Mouse (Mus musculus) ES-E14 (cell line): Measurements from ENCODE around the gene Dchs1. TPM values are rescaled to one million over a fixed set of nuclear protein-coding genes. Genes with fewer than 3 reads are reported as not detected.

ENCODE experiments used
- DNase-seq: peaks from one replicate; pipeline ENCODE4 v3.0.0-alpha.2; 2013; ENCODE audit warnings: low read depth, low spot score
- H3K27ac ChIP-seq: 2 replicates; pipeline ENCODE4 v1.5.1; 2012; ENCODE audit warnings: low read depth, mild to moderate bottlenecking, low read length, moderate library complexity, mixed read lengths; ENCODE audit not compliant: poor library complexity, insufficient read depth, severe bottlenecking
- H3K36me3 ChIP-seq: 2 replicates; pipeline ENCODE4 v1.6.1; 2012; ENCODE audit warnings: mild to moderate bottlenecking, low read length, moderate library complexity, mixed read lengths; ENCODE audit not compliant: control insufficient read depth, poor library complexity, insufficient read depth, severe bottlenecking
- H3K4me1 ChIP-seq, 2 experiments: fragments of 150-350 bp in 1 of 2; sonication (generic) in 1 of 2; 2 replicates each; pipeline ENCODE4 v1.6.1; 2012; ENCODE audit warnings: low read length in 2 of 2, mild to moderate bottlenecking in 1 of 2, mixed read lengths in 1 of 2; ENCODE audit not compliant: control insufficient read depth in 2 of 2, insufficient read depth in 2 of 2, poor library complexity in 1 of 2
- H3K4me3 ChIP-seq, 2 experiments: fragments of 150-350 bp in 1 of 2; sonication (generic) in 1 of 2; 2 replicates each; pipeline ENCODE4 v1.5.1; 2012; ENCODE audit warnings: low read length in 2 of 2, low read depth in 1 of 2, mild to moderate bottlenecking in 1 of 2, mixed read lengths in 1 of 2; ENCODE audit not compliant: insufficient read depth in 1 of 2, poor library complexity in 1 of 2, severe bottlenecking in 1 of 2
- H3K9ac ChIP-seq: 2 replicates; pipeline ENCODE4 v1.6.1; 2012; ENCODE audit warnings: low read depth, mild to moderate bottlenecking, low read length, mixed read lengths; ENCODE audit not compliant: poor library complexity, insufficient read depth, severe bottlenecking
- H3K9me3 ChIP-seq: fragments of 150-350 bp; sonication (generic); 2 replicates; pipeline ENCODE4 v1.6.1; 2012; ENCODE audit warnings: low read depth, mild to moderate bottlenecking, low read length; ENCODE audit not compliant: control insufficient read depth, insufficient read depth
- CHD2 ChIP-seq: IDR thresholded peaks from 2 replicates; pipeline ENCODE4 v1.6.1; 2014; ENCODE audit warnings: mild to moderate bottlenecking, low read depth, low read length, inconsistent platforms
- HCFC1 ChIP-seq: IDR thresholded peaks from 2 replicates; pipeline ENCODE4 v1.6.1; 2012; ENCODE audit warnings: low read length, inconsistent platforms, borderline replicate concordance; ENCODE audit not compliant: insufficient read depth
- MAFK ChIP-seq: IDR thresholded peaks from 2 replicates; pipeline ENCODE4 v1.6.1; 2014; ENCODE audit warnings: mild to moderate bottlenecking, low read depth, low read length, inconsistent platforms; ENCODE audit not compliant: insufficient read depth
- ZC3H11A ChIP-seq: IDR thresholded peaks from 2 replicates; pipeline ENCODE4 v1.6.1; 2012; ENCODE audit warnings: low read depth, mild to moderate bottlenecking, inconsistent platforms, low read length, borderline replicate concordance
- ZNF384 ChIP-seq: IDR thresholded peaks from 2 replicates; pipeline ENCODE4 v1.6.1; 2012; ENCODE audit warnings: low read depth, low read length, inconsistent platforms
- in situ Hi-C, 2 experiments: fragments of 600-800 bp; cut with MboI; formaldehyde crosslinking; loops; one replicate each; pipeline ENCODE4 v1.15.1; 2025; ENCODE audit warnings: low sequenced_read_pairs in 2 of 2, inconsistent platforms in 1 of 2; ENCODE audit not compliant: unreplicated experiment in 2 of 2
- total RNA-seq: library from RNA; depleted of rRNA; stranded (reverse); fragments of 300-350 nt; gene quantifications from 2 replicates; pipeline ENCODE4 v1.2.3, GENCODE M21; 2012

Gene Dchs1
- total RNA-seq, 1 experiment = 3.3 TPM

DNA sequence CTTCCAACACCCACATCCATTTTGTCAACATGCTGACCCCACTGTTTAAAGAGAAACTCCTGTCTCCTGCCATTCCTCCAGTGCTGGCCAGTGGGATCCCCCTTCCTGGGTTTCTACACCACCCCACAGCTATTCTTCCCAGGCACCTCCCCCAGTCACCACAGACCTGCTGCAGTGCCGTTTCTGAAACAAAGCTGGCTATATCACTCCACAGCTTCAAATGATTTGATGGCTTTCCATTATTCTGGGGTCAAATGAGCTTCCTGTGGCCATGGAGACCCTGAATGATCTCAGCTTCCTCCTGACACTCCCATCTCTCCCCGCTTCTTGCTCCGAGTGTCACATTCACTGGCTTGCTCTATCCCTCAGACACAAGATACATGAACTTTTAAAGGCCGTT lies 2.9 kb downstream of the Dchs1 start:
- Histone ChIP-seq H3K4me1 (0 out of 4 replicates have a peak, but pooled peaks cover 1 to 2% of the 10 kb centered on the region in 2 experiments), H3K36me3 (no peaks in the 10 kb centered on the region), H3K27ac (no peak overlapping the region), H3K9ac (no peak overlapping the region), H3K4me3 (no peak overlapping the region), H3K9me3 (no peaks in the 10 kb centered on the region)
- in situ Hi-C loops = no loop called here
- no peak for DNase-seq
- TF ChIP-seq MAFK = no peak
- no peak for TF ChIP-seq HCFC1
- TF ChIP-seq CHD2 = no peak
- no peak for TF ChIP-seq ZNF384
- no peak for TF ChIP-seq ZC3H11A

DNA sequence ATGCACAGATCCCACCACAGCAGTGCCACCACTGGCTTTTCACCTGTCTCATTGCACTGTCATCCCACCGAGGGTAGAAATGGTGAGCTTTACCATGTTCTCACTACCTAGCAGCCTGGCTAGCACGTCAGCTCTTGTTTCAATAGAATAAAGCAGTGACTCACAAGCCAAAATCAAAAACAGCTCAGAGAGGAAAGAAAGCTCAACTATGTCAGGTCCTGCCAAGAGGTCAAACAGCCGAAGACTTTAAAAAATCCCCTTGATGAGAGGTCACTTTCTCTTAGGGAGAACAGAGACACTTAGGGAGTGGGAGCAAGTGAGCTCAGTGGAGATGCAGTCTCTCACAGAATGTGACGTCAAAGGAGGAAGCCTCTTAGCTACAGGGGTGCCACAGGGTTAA lies 3.6 kb downstream of the Dchs1 start:
- no peak overlapping the region for H3K4me3 ChIP-seq
- in situ Hi-C loops = no loop called here

DNA sequence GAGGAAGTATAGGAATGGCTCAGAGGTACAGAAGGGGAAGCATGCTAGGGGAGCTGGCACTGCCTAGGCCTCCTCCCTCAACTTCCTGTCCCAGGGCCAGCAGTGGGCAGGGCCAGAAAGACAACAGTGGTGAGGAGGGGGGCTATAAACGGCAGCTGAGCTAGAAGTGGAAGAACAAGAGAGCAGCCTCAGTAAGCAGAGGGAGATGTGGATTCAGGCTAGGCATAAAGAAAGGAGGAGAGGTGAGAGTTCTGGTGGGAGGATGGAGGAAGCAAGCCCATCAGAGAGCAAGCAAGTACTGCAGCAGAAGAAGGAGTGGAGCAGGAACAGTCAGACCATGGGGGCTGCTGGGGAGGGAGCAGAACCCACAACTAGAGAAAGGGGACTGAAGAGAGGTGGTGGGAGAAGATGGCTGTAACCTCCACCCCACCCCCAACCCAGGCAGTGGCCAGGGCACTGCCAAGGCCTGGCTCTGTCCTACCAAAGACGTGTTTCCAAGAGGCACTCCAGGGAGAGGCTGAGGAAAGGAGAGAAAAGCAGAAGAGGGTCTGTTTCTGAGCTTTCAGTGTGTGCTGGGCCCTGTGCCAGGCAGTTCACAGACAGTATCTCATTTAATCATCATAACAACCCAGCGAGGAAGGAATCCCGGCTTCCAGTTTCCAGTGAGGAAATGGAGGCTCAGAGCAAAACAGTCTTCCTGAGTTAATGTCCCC lies 8.7 kb downstream of the Dchs1 start:
- Histone ChIP-seq H3K27ac (no peak overlapping the region), H3K9ac (no peak overlapping the region), H3K9me3 (no peaks in the 10 kb centered on the region), H3K4me1 (no peaks in the 10 kb centered on the region), H3K4me3 (no peak overlapping the region), H3K36me3 (no peaks in the 10 kb centered on the region)
- TF ChIP-seq MAFK (no peak), CHD2 (no peak), ZC3H11A (no peak), HCFC1 (no peak), ZNF384 (no peak)
- in situ Hi-C loops = no loop called here
- no peak for DNase-seq

More for the DNA sequence above, 3.6 kb downstream of the Dchs1 start:
- Histone ChIP-seq H3K27ac (no peak overlapping the region), H3K9ac (no peak overlapping the region), H3K9me3 (no peaks in the 10 kb centered on the region), H3K4me1 (0 out of 4 replicates have a peak, but pooled peaks cover 1 to 2% of the 10 kb centered on the region in 2 experiments), H3K36me3 (no peaks in the 10 kb centered on the region)
- DNase-seq = no peak
- TF ChIP-seq HCFC1 (no peak), CHD2 (no peak), MAFK (no peak), ZC3H11A (no peak), ZNF384 (no peak)

DNA sequence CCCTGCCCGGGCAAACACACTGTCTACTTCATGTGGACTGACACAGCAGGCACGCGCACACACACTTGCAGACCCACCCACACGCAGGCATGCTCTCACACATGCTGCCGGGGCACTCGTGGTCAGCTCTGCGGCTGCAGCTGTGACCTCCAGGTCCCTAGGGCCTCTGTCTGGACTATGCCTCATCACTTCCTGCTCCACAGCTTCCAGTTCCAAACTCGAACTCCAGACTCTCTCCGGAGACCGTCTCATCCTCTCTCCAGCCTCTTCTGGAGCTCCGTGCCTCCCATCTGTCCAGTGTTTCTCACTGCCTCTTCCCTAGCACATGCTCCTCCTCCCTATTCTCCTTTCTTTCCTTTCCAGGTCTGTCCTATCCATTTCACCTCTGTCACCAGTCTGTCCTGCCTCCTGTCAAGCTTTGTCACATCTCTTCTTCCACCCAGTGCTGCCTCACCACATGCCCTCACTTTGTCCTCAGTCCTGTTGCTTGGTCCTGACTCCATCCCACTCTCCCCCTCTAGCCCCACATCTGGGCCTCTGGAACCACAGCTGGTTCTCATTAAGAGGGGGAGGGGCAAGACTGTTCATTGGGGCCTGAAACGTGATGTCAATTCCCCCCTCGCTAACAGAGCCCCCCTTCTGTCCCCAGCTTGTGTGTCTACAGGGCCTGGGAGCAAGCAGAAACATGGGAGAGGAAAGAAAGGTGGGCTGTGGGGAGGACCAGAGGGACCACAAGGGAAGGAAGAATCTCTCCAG lies 9.5 kb downstream of the Dchs1 start:
- H3K36me3 ChIP-seq = no peaks in the 10 kb centered on the region
- no peaks in the 10 kb centered on the region for H3K4me1 ChIP-seq
- no peak overlapping the region for H3K9ac ChIP-seq

More for the DNA sequence above, 9.5 kb downstream of the Dchs1 start:
- H3K9me3 ChIP-seq = no peaks in the 10 kb centered on the region
- H3K27ac ChIP-seq = no peak overlapping the region
- H3K4me3 ChIP-seq = no peak overlapping the region
- TF ChIP-seq ZC3H11A (no peak), MAFK (no peak), HCFC1 (no peak), ZNF384 (no peak), CHD2 (no peak)
- no peak for DNase-seq
- in situ Hi-C loops = no loop called here
